Mouse (Mus musculus): ENCODE data around the gene Mapkbp1. TPM values are rescaled to one million over a fixed set of nuclear protein-coding genes. Genes with fewer than 3 reads are reported as not detected.

The Mapkbp1 gene
- polyA plus RNA-seq, 1 experiment, result 15.9 TPM

DNA sequence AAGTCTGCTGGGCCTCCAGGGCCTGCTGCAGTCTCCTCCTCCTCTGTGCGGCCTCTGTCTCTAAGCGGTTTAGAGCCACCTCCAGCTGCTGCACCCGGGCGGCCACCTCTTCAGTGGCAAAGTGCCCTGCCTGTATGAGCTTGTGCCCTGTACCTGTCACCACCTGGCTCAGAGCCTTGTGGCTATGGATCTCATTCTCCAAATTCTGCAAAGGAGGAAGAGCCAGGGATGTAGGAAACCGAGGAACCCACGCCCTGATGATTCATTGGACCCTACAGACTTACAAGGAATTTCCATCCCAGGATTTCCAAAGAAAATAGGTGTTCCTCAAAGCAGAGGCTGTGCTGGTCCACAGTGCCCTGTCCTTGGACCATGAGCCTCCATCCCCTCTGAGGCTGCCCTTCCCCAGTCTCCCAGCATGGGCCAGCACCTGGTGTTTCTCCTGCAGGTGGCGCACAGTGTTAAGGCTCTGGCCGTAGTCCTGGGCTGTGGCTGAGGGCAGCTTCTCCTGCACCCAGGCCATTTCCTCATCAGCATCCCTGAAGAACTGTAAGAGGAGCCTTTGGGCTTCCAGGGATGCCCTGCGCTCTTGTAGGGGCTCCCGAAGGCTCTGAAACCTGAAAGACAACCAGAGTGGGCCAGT, 77.3 kb downstream of the Mapkbp1 start:
- peak; percentile 47 for DNase-seq (ENCODE audit: low spot score)

DNA sequence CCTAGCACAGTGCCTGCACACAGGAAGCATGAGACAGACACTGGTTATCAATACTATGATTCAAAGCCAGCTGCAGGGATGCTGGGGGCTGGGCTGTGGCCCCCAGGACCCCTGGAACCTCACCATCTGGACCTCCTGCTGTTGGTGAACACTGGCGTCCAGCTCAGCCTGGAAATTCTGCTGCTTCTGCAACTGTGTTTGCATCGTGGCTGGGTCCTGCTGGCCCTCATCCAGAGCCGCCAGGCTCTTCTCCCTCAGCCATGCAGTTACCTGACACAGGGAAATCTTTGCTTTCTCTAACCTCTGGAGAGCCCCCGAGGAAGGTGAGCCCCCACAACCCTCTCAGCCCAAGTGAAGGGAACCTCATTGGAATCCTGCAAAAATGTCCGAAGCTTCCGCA, 78.9 kb downstream of the Mapkbp1 start:
- no peak for DNase-seq (ENCODE audit: low spot score)

DNA sequence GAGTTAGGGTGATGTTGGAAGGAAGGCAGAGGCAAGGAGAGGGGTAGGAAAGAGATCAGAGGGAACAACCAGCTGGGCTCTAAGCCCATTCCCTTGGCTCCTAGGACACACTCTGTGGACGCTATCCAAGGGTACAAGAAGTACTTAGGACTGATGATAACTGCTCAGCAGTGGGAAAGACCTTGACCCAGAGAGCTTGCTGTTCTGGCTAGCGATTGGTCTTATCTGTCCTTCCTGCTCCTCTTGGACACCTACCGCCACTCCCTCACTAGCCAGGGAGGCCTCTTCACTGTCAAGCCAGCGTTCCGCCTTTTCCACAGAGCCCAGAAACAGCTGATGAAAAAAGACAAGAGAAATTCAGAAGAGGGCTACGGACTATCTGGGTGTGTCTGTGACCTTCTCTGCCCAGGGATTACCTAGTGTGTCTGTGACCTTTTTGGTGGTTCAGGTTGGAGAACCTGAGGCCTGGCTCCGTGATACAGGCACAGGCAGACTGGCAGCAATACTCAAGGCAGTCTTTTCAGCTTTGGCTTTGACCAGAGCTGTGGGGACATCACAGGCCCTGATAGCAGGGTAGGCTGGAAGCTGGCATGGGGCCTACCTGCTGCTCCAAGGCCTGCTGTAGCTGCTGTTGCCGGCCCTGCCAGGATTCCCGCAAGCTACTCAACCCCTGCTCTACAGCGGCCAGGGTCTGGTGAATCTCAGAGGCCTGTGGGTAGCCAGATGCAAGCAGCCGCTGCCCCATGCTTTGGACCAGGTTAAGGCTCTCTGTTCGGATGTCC, 82.5 kb downstream of the Mapkbp1 start:
- DNase-seq (ENCODE audit: low spot score), result no peak

- no peak for DNase-seq (ENCODE audit: low spot score)
Observed at GRCm38 (mm10) chr2:120055923-120056322, 83.4 kb downstream of the Mapkbp1 start.

DNA sequence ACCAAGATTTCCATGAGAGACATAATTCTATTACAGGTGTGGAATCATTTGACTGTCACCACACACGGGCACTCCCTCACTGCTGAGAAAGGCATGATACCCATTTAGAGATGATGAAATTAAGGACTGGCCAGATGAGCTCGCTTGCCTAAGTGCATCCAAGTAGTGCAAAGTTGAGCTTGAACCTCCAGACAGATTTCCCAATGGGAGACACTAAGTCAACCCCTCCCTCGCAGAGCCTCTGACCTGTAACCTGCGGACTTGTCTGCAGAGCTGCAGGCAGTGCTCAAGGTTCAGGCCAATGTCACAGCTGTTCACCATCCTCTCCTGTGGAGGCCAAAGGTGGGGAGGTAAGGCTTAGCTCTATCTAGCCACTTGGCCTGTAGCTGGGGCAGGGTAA, 86.3 kb downstream of the Mapkbp1 start:
- no peak for DNase-seq (ENCODE audit: low spot score)

- DNase-seq (ENCODE audit: low spot score), result no peak
Observed at GRCm38 (mm10) chr2:120059466-120059865, 87.0 kb downstream of the Mapkbp1 start.

DNA sequence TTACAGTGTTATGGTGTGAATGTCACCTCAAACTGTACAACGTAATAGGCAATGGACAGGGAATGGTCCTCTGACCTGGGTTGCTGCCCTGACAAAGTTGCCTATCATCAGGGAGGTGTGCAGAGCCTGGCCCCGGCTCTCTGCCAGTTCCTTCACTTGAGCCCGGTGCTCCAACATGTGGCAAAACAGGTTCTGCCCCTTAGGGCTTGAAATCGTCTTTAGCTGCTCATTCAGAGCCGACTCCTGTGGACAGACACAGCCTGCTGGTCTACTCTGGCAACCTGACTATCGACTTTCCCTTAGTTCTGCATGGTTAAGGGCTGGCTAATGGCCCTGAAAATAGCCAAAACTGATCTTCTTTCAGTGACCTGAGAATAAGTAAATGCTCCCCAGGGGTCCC, 87.7 kb downstream of the Mapkbp1 start:
- DNase-seq (ENCODE audit: low spot score), result peak; percentile 35

GRCm38 (mm10) chr2:120060651-120061050, 88.2 kb downstream of the Mapkbp1 start:
- DNase-seq (ENCODE audit: low spot score), result no peak

GRCm38 (mm10) chr2:120062248-120062647, 89.7 kb downstream of the Mapkbp1 start:
- no peak for DNase-seq (ENCODE audit: low spot score)

- no peak for DNase-seq (ENCODE audit: low spot score)
Observed at GRCm38 (mm10) chr2:120064639-120065038, 92.1 kb downstream of the Mapkbp1 start.

GRCm38 (mm10) chr2:120065243-120065642, 92.7 kb downstream of the Mapkbp1 start:
- no peak for DNase-seq (ENCODE audit: low spot score)

DNA sequence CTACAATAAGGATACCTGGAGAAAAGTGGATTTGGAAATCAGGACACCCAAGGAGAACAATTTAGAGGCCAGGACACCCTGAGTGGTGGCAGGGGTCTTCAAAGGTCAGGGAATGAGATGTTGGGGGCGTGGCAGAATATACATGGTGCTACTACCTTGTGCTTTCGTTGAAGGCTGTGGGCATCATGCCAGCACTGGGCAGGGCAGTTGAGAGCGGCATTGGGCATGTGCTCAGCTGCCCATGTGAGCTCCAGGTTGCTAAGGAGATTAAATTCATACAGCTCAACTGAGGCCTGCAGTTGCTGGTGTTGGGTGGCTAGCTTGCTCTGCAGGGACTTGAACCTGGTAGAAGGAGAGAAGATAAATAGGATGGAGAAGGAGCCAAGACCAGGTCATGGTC, 93.7 kb downstream of the Mapkbp1 start:
- DNase-seq (ENCODE audit: low spot score), result no peak

GRCm38 (mm10) chr2:120068555-120069465, 96.3 kb downstream of the Mapkbp1 start:
- DNase-seq (ENCODE audit: low spot score), result no peak

GRCm38 (mm10) chr2:120069466-120069990, 97.0 kb downstream of the Mapkbp1 start:
- DNase-seq (ENCODE audit: low spot score), result no peak

DNA sequence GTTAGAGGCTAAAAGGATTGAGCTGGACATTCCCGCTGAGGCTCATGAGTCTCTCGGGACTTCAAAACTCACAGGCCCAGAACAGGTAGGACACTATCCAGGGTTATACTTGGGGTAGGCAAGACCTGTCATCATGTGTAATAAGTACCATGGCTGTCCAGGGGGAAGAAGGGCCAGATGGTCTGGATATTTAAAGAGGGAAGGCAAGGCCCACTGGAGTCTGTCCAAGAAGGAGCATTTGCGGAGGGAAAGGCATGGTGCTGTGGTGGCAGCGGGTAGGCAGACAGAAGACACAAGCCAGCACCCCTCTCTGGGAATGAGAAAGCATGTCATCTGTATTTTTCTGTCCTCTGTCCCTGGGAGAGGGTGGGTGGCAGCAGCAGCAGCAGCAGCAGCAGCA, 101.6 kb downstream of the Mapkbp1 start:
- DNase-seq (ENCODE audit: low spot score), result no peak

DNA sequence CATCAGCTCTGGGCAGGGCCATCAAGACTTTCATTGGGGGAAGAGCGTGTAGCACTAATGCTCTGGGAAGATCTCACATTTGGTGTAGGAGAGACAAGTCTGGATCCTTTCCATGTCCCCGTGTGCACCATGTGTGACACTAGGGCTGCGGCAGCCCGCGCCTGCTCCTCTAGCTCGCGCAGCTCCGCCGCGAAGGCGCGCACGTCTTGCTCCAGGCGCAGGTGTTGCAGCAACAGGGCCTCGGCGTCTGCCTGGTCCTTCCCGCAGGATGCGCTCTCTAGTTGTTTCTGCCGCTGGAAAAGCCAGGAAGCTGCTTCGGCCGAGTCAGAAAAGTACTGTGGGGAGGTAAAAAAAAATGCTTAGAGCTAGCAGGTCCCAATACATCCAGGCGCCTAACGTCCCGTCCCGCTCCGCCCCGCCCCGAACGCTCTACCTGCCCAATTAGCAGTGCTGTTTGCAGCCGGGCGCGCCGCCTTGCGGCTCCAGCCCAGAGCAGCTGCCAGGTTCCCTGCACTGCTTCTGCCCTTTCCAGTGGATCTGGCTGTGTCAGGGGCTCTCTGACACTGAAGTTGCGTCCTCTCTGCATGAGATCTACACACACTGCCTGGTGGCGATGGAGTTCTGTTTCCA, 103.7 kb downstream of the Mapkbp1 start:
- peak; percentile 57 for DNase-seq (ENCODE audit: low spot score)

Other genes starting within 250 kb of the Mapkbp1 start
- 0.55 and 0.75 TPM in 2 replicates for gene Itpka, start 230.4 kb upstream of the Mapkbp1 start, polyA plus RNA-seq (2012; rRNA removed)
- 0.19 and 0.34 TPM in 2 replicates for gene Ltk, start 212.3 kb upstream of the Mapkbp1 start, polyA plus RNA-seq (2012; rRNA removed)
- gene Rpap1, start 185.2 kb upstream of the Mapkbp1 start, polyA plus RNA-seq (2012; rRNA removed), result 12.0 and 13.7 TPM in 2 replicates
- gene Tyro3, start 175.0 kb upstream of the Mapkbp1 start, polyA plus RNA-seq (2012; rRNA removed), result 30.0 and 38.1 TPM in 2 replicates
- gene Mga, start 75.5 kb upstream of the Mapkbp1 start, polyA plus RNA-seq (2012; rRNA removed), result 12.9 and 15.1 TPM in 2 replicates
- gene Jmjd7, start 54.8 kb downstream of the Mapkbp1 start, polyA plus RNA-seq (2012; rRNA removed), result 5.5 and 6.2 TPM in 2 replicates
- 3.6 and 3.9 TPM in 2 replicates for gene Gm28042, start 54.8 kb downstream of the Mapkbp1 start, polyA plus RNA-seq (2012; rRNA removed)
- gene Pla2g4b, start 60.7 kb downstream of the Mapkbp1 start, polyA plus RNA-seq (2012; rRNA removed), result 4.5 and 4.6 TPM in 2 replicates
- 142 and 166 TPM in 2 replicates for gene Ehd4, start 181.9 kb downstream of the Mapkbp1 start, polyA plus RNA-seq (2012; rRNA removed)

Data from urinary bladder, adult 2 months (tissue).